Mouse (Mus musculus): ENCODE data around the gene Kif26a.

DNA sequence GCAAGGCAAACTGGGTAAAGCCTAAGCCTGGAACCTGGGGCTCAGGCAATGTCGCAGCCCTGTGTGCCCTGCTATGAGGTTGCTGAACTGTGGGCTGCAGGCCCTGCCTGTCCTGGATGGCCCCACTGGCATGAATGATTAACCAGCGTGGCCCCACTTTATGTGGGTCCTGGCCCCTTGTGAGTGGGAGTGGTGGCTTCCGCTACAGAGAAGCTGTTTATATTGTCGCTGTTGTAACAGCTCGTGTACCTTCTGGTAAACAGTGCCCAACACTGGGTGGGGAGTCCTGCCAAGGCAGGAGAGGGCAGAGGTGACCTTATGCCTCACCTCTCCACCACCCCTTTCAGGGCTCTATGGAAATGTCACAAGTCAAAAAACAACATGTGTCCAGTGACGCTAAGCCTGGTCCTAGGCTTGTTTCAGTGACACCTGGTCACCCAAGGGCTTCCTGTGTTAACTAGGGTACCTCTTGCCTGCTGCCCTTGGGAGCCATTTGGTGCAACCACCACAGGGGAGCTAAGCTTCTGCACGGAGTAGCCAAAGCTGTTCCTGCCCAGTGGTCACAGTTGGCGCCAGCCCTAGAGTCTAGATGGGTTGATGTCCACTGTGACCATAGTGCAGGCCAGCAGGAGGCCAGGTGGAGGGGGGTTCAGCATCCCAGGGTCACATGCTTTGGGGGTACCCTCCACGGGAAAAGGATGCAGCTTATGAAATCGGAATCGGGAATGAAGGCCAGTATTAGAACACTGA, 37.1 kb upstream of the Kif26a start:
- TF ChIP-seq TAL1 (IDR thresholded peaks at IDR 0.05; ENCODE audit: low read length) (no peak), GATA1 (IDR thresholded peaks at IDR 0.05; ENCODE audit: low read length) (no peak)

Data from erythroblast, embryonic 14.5 days (primary cell).